Mouse (Mus musculus) midbrain, embryonic 14.5 days (tissue): ENCODE results near the gene Sun1. TPM values are rescaled to one million over a fixed set of nuclear protein-coding genes. Genes with fewer than 3 reads are reported as not detected.

Experiments
- ATAC-seq: fragments of 200-750 bp; cut with Nextera tagmentation; 2 replicates; pipeline ENCODE4 v1.8.0; 2017; ENCODE audit warnings: moderate number of reproducible peaks, moderate library complexity; ENCODE audit not compliant: low FRiP score, low TSS enrichment
- DNase-seq: peaks from one replicate; pipeline ENCODE4 v3.0.0-alpha.2; 2015
- H3K27ac ChIP-seq: fragments of 300-500 bp; sonication (generic); replicated peaks from 2 replicates; pipeline ENCODE4 v1.5.1; 2014; ENCODE audit warnings: mild to moderate bottlenecking, low read depth, low read length, moderate library complexity
- H3K27me3 ChIP-seq: fragments of 300-500 bp; sonication (generic); 2 replicates; pipeline ENCODE4 v1.6.1; 2014; ENCODE audit warnings: low read length, control low read depth, mixed read lengths; ENCODE audit not compliant: control insufficient read depth, insufficient read depth
- H3K36me3 ChIP-seq: fragments of 300-500 bp; sonication (generic); 2 replicates; pipeline ENCODE4 v1.6.1; 2014; ENCODE audit warnings: low read length, control low read depth; ENCODE audit not compliant: control insufficient read depth, insufficient read depth
- H3K4me1 ChIP-seq: fragments of 300-500 bp; sonication (generic); 2 replicates; pipeline ENCODE4 v1.6.1; 2014; ENCODE audit warnings: mild to moderate bottlenecking, antibody characterized with exemption, low read length, control low read depth; ENCODE audit not compliant: control insufficient read depth, insufficient read depth
- H3K4me2 ChIP-seq: fragments of 300-500 bp; sonication (generic); 2 replicates; pipeline ENCODE4 v1.6.1; 2014; ENCODE audit warnings: mild to moderate bottlenecking, low read length, moderate library complexity
- H3K4me3 ChIP-seq: fragments of 300-500 bp; sonication (generic); replicated peaks from 2 replicates; pipeline ENCODE4 v1.5.1; 2014; ENCODE audit warnings: low read depth, low read length
- H3K9ac ChIP-seq: fragments of 300-500 bp; sonication (generic); replicated peaks from 2 replicates; pipeline ENCODE4 v1.6.1; 2014; ENCODE audit warnings: mild to moderate bottlenecking, low read length, moderate library complexity
- H3K9me3 ChIP-seq: fragments of 300-500 bp; sonication (generic); 2 replicates; pipeline ENCODE4 v1.6.1; 2016; ENCODE audit warnings: low read length, control low read depth, mixed read lengths; ENCODE audit not compliant: control insufficient read depth
- WGBS: fragments of 180-500 bp; shearing (Covaris S2); extraction: QIAGEN DNeasy Blood & Tissue Kit; methylation state at CpG from one replicate; pipeline ENCODE4 v1.1.7; 2014; 5-methylcytosine and 5-hydroxymethylcytosine counted together
- polyA plus RNA-seq: library from polyadenylated mRNA; unstranded; fragments of >200 nt; fragmentation: Nextera tagmentation; extraction: Ambion mirVana; gene quantifications from 2 replicates; pipeline ENCODE4 v1.2.1, GENCODE M21; 2014

Gene Sun1
- polyA plus RNA-seq, 1 experiment from 2014 or later: 48.3 TPM

- ATAC-seq: no peak
- 49% methylated on average over 8 of the region's 8 CpGs for WGBS
- no peak for DNase-seq
- Histone ChIP-seq H3K36me3 (peaks cover 24% of the 10 kb centered on the region), H3K9me3 (no peaks in the 10 kb centered on the region), H3K4me3 (no peak overlapping the region), H3K4me2 (no peak overlapping the region), H3K4me1 (no peaks in the 10 kb centered on the region), H3K9ac (no peak overlapping the region), H3K27me3 (no peaks in the 10 kb centered on the region), H3K27ac (no peak overlapping the region)
Measured at GRCm38 (mm10) chr5:139271994-139272554, 71.6 kb downstream of the Sun1 start.

GRCm38 (mm10) chr5:139277287-139277686, 76.8 kb downstream of the Sun1 start:
- 86% methylated on average over 8 of the region's 8 CpGs for WGBS
- H3K4me2 ChIP-seq: no peak overlapping the region
- H3K9me3 ChIP-seq: no peaks in the 10 kb centered on the region
- no peak overlapping the region for H3K9ac ChIP-seq
- no peaks in the 10 kb centered on the region for H3K36me3 ChIP-seq
- no peaks in the 10 kb centered on the region for H3K27me3 ChIP-seq
- ATAC-seq: no peak
- no peak overlapping the region for H3K27ac ChIP-seq
- H3K4me1 ChIP-seq: no peaks in the 10 kb centered on the region
- DNase-seq: no peak
- no peak overlapping the region for H3K4me3 ChIP-seq

GRCm38 (mm10) chr5:139281373-139282112, 81.1 kb downstream of the Sun1 start:
- 63% methylated on average over 11 of the region's 11 CpGs for WGBS
- no peaks in the 10 kb centered on the region for H3K4me1 ChIP-seq
- ATAC-seq: no peak

GRCm38 (mm10) chr5:139282191-139282590, 81.8 kb downstream of the Sun1 start:
- H3K9ac ChIP-seq: no peak overlapping the region
- no peaks in the 10 kb centered on the region for H3K27me3 ChIP-seq
- no peaks in the 10 kb centered on the region for H3K4me1 ChIP-seq
- H3K27ac ChIP-seq: no peak overlapping the region
- 5% methylated on average over 15 of the region's 15 CpGs for whole genome bisulfite sequencing
- no peak overlapping the region for H3K4me2 ChIP-seq
- peak; percentile 89 for DNase-seq
- no peaks in the 10 kb centered on the region for H3K9me3 ChIP-seq
- ATAC-seq: no peak
- no peaks in the 10 kb centered on the region for H3K36me3 ChIP-seq
- H3K4me3 ChIP-seq: no peak overlapping the region

More at GRCm38 (mm10) chr5:139281373-139282112, 81.1 kb downstream of the Sun1 start:
- no peak overlapping the region for H3K9ac ChIP-seq
- no peaks in the 10 kb centered on the region for H3K36me3 ChIP-seq
- no peak overlapping the region for H3K27ac ChIP-seq
- H3K4me2 ChIP-seq: no peak overlapping the region
- H3K9me3 ChIP-seq: no peaks in the 10 kb centered on the region
- no peak overlapping the region for H3K4me3 ChIP-seq
- DNase-seq: no peak
- H3K27me3 ChIP-seq: no peaks in the 10 kb centered on the region

GRCm38 (mm10) chr5:139283460-139284180, 83.2 kb downstream of the Sun1 start:
- DNase-seq: no peak
- WGBS: 95% methylated on average over 14 of the region's 14 CpGs

GRCm38 (mm10) chr5:139285383-139286067, 85.1 kb downstream of the Sun1 start:
- no peak for ATAC-seq
- H3K9ac ChIP-seq: no peak overlapping the region; the same call in 1 of the 2 replicates
- DNase-seq: no peak

More at GRCm38 (mm10) chr5:139283460-139284180, 83.2 kb downstream of the Sun1 start:
- Histone ChIP-seq H3K4me2 (no peak overlapping the region), H3K27me3 (no peaks in the 10 kb centered on the region), H3K4me3 (no peak overlapping the region), H3K36me3 (no peaks in the 10 kb centered on the region), H3K4me1 (no peaks in the 10 kb centered on the region), H3K9ac (no peak overlapping the region), H3K27ac (no peak overlapping the region), H3K9me3 (no peaks in the 10 kb centered on the region)
- ATAC-seq: no peak

GRCm38 (mm10) chr5:139286142-139286941, 85.9 kb downstream of the Sun1 start:
- 76% methylated on average over 14 of the region's 14 CpGs for WGBS
- no peak overlapping the region; the same call in 1 of the 2 replicates for H3K9ac ChIP-seq
- H3K4me3 ChIP-seq: no peak overlapping the region
- H3K9me3 ChIP-seq: no peaks in the 10 kb centered on the region
- ATAC-seq (no peak), DNase-seq (no peak)
- H3K4me2 ChIP-seq: no peak overlapping the region
- no peak overlapping the region for H3K27ac ChIP-seq
- H3K4me1 ChIP-seq: no peaks in the 10 kb centered on the region
- H3K36me3 ChIP-seq: no peaks in the 10 kb centered on the region
- no peaks in the 10 kb centered on the region for H3K27me3 ChIP-seq

More at GRCm38 (mm10) chr5:139285383-139286067, 85.1 kb downstream of the Sun1 start:
- Histone ChIP-seq H3K27ac (no peak overlapping the region), H3K9me3 (no peaks in the 10 kb centered on the region), H3K36me3 (no peaks in the 10 kb centered on the region), H3K4me2 (no peak overlapping the region), H3K4me1 (no peaks in the 10 kb centered on the region), H3K4me3 (no peak overlapping the region), H3K27me3 (no peaks in the 10 kb centered on the region)
- 54% methylated on average over 8 of the region's 8 CpGs for WGBS

GRCm38 (mm10) chr5:139287099-139287498, 86.7 kb downstream of the Sun1 start:
- Histone ChIP-seq H3K27ac (no peak overlapping the region), H3K9me3 (no peaks in the 10 kb centered on the region), H3K4me3 (no peak overlapping the region), H3K36me3 (no peaks in the 10 kb centered on the region), H3K27me3 (no peaks in the 10 kb centered on the region), H3K9ac (no peak overlapping the region), H3K4me1 (no peaks in the 10 kb centered on the region), H3K4me2 (no peak overlapping the region)
- DNase-seq: no peak
- 91% methylated on average over 5 of the region's 5 CpGs for WGBS
- ATAC-seq: no peak
